Mouse (Mus musculus): Measurements from ENCODE around the gene Dapk2.

- TF ChIP-seq MAX (IDR thresholded peaks at IDR 0.05) (no peak), CTCF (IDR thresholded peaks at IDR 0.05; ENCODE audit: control insufficient read depth, insufficient read depth, insufficient read length) (no peak), CEBPB (IDR thresholded peaks at IDR 0.05; ENCODE audit: low read depth) (no peak), MYOD1 (IDR thresholded peaks at IDR 0.05; ENCODE audit: control insufficient read depth, insufficient read length, low read depth) (no peak), USF1 (IDR thresholded peaks at IDR 0.05; ENCODE audit: low read depth) (no peak), MYOG (IDR thresholded peaks at IDR 0.05; ENCODE audit: control insufficient read depth, extremely low read depth, insufficient read length) (no peak), FOSL1 (IDR thresholded peaks at IDR 0.05; ENCODE audit: insufficient read depth, low read length, poor library complexity, severe bottlenecking) (no peak)
Measured at GRCm38 (mm10) chr9:66268804-66269203, 110.8 kb downstream of the Dapk2 start.

Measured in C2C12 (cell line).